Mouse (Mus musculus): ENCODE measurements around the gene Dtx2. TPM values are rescaled to one million over a fixed set of nuclear protein-coding genes. Genes with fewer than 3 reads are reported as not detected.

Gene Dtx2
- 1 to 10 TPM; 8.5 to 8.9 TPM for total RNA-seq (2021)
- long read RNA-seq, experiment 1, transcript Dtx2-202 (11 exons, 2,650 nt) = minor isoform, 5 of 18 reads
- long read RNA-seq, experiment 1, transcript Dtx2-204 (10 exons, 2,493 nt) = major isoform, 6 of 18 reads
- long read RNA-seq, experiment 1, partial matches to known transcripts = 6 of 18 reads
- long read RNA-seq, experiment 1, other reads (novel, unspliced or antisense) = 1 of 18 reads
- long read RNA-seq, experiment 2, partial matches to known transcripts = 2 of 9 reads
- long read RNA-seq, experiment 2, other reads (novel, unspliced or antisense) = 1 of 9 reads

DNA sequence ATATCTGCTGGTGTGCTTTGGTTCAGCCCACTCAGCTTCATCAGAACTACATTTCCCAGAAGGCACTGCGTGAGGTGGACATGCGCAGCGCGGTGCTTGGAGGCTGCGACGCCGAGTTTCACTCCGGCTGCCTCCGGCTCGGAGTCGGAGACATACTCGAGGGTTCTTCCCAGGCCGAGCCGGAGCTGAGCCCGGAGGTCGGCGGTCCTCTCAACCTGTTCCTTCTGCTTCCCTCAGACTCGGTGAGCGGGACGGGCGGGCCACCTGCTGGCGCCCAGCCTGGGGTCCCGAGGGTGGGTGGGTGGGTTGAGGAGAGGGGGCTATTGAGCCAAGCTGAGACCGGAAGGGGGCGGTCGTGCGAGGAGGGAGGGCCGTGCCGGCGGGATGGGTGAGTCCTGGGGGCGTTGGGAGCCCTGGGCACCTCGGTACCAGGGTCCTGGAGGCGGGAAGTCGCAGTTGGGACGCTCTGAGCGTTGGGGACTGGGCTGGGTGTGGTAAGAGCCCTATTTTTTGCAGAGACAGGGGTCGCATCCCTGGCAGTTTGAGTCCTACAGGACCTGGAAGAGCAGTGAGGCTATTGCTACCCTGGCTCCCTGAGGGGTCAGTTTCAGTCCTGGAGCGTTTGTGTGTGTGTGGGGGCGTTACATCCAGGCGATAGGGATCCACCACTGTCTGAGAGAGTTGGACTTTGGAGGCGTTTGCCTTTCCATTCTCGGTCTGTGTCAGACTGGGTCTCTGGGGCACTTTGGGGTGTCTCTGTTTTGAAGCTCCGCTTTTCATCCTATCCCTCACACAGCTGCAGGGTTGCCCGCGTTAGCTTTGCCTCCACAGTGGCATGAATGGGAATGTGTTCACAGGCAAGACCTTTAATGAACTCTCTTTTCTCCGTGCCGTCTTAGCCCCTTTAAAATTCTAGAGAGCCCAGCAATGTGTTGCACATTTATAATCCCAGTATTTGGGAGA is at the start of gene Dtx2:
Gene Dtx2 (plus strand): TSS at position 76 of the 963 bp plus-strand sequence.
- peak; percentile 87 to 95 for DNase-seq
- intact Hi-C loops (cut with DNase I) = no loop called here

DNA sequence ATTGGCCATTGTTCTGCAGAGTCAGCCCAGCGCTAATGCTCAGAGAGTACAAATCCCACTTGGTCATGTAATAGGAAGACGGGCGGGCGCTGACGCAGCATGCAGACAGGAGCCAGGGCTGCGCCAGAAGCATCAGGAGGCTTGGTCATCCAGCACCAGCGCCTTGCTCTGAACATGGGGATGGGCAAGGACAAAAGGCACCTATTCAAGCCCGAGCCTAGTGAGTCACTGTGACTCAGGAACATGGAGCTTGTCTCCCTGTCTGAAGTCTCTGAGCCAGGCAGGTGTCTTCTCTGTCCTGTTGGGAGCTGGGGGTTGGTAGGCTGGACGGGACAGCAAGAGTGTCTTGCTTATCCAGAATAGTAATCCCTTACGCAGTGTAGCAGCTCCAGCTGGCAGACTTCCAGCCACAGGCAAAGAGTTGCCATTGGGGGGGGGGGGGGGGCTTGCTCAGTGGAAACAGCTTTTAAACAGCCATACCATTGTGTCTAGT is 48.6 kb upstream of the Dtx2 start:
- intact Hi-C loops (cut with DNase I) = no loop called here
- no peak for DNase-seq

DNA sequence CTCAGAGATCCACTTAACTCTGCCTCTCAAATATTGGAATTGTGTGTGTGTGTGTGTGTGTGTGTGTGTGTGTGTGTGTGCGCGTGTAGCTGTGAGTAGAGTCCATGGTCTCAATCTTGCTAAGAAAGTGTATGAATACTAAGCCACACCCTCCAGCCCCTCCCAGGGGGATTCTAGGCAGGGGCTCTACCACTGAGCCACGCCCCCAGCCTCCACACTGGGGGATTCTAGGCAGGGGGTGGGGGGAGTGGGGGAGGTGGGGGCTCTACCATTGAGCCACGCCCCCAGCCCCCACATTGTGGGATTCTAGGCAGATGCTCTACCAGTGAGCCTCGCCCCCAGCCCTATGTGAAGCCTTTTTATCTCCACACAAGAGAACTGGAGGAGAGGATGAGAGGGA is 48.0 kb upstream of the Dtx2 start:
- intact Hi-C loops (cut with DNase I) = no loop called here
- DNase-seq = no peak

DNA sequence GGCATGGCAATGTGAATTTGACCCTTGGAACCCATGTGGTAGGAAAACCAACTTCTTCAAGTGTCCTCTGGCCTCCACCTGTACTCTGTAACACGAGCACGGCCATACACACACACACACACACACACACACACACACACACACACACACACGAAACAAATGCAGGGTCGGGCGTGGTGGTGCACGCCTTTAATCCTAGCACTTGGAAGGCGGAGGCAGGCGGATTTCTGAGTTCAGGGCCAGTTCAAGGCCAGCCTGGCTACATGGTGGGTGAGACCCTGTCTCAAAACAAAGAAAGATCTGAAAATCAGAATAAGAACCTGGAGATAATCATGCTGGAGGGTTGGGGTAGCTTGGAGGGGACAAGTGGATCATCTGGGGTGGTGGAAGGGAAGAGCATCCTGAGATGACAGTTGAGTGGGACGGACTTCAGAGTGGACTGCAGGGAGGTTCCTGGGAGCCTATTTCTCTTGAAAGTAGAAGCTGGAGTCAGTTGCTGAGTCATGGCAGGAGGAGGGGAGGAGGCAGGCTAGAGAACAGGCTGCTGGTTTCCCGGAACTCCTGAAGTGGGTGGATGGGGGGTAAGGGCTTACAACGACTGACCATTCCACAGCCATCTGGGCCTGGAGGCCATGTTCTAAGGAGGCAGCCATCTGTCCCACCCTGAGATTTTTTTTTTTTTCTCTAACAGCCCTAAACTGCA is 43.7 kb upstream of the Dtx2 start:
- intact Hi-C loops (cut with DNase I) = loop anchor here (10.0 kb wide), 1 partner anchor 256 kb away; no protein-coding TSS in a partner anchor
- no peak for DNase-seq

DNA sequence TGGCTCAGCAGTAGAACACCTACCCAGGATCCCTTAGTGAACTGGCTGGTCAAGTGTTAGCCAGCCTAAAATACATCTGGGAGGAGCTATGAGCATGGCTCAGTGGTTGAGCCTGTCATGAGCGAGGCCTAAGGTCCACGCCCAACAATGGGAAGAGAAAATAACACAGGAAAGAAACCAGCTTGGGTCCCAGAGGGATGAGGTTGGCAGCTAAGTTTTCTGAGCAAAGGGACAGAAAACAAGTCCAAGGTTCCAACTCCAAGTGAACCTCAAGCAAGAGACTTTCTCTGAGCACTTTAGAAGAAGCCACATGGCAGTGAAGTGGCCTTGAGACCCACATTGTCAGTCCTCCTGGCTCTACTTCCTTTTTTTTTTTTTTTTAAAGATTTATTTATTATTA is 42.9 kb upstream of the Dtx2 start:
- intact Hi-C loops (cut with DNase I) = loop anchor here (10.0 kb wide), 1 partner anchor 257 kb away; no protein-coding TSS in a partner anchor
- no peak for DNase-seq

DNA sequence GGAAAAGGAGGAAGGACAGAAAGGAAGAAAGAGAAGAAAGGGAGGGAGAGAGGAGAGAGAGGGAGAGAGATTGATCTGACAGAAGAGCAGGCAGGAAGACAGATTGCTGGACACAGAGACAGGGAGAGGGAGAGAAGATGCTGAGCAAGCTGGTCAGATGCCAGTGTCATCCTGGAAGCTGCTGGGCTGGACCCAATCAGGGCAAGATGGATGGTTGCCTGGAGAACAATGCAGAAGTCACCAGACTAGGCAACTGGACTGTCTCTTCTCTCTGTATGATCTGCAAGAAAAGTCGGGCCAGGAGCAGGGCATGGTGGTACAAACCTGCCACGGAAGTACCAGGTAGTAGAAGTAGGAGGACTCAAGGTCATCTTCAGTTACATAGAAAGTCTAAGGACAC is 41.8 kb upstream of the Dtx2 start:
- no peak for DNase-seq
- intact Hi-C loops (cut with DNase I) = loop anchor here (10.0 kb wide), 1 partner anchor 258 kb away; no protein-coding TSS in a partner anchor

DNA sequence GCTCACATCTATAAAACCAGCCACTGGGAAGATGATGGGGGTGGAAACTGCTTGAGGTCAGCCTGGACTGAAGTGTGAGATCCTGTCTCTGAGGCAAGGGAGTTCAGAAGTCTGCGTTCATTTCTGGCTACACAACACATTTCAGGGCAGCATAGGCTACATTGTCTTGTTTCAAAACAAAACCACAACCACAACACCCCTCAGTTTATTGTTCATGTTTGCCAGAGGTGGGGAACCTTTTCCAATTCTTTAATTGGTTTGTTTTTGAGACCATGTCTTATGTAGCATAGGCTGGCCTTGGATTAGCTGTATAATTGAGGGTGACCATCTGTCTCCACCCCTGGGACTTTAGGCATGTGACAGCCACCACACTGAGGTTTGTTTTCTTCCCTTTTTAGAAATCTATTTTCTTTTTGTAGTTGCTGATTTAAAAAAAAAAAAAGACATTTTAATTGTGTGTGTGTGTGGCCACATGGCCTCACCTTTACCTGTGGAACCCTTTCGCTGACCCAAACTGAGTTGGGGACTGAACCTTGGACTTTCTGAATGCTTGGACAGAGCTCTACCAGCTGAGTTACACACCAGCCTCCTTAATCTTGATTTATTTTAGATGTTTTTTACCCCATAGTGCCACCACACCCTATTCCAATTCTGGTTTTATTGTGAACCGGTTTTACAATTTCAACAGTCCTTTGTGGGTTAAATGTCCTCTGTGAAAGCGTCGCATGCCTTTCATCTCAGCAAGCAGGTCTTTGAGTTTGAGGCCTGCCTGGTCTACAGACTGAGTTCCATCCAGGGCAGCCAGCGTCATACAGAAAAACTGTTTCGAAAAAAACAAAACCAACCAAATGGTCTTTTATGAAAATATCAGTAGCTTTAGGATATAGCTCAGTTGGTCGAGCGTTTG is 38.0 kb upstream of the Dtx2 start:
- DNase-seq = no peak
- intact Hi-C loops (cut with DNase I) = loop anchor here (10.0 kb wide), 1 partner anchor 262 kb away; no protein-coding TSS in a partner anchor

DNA sequence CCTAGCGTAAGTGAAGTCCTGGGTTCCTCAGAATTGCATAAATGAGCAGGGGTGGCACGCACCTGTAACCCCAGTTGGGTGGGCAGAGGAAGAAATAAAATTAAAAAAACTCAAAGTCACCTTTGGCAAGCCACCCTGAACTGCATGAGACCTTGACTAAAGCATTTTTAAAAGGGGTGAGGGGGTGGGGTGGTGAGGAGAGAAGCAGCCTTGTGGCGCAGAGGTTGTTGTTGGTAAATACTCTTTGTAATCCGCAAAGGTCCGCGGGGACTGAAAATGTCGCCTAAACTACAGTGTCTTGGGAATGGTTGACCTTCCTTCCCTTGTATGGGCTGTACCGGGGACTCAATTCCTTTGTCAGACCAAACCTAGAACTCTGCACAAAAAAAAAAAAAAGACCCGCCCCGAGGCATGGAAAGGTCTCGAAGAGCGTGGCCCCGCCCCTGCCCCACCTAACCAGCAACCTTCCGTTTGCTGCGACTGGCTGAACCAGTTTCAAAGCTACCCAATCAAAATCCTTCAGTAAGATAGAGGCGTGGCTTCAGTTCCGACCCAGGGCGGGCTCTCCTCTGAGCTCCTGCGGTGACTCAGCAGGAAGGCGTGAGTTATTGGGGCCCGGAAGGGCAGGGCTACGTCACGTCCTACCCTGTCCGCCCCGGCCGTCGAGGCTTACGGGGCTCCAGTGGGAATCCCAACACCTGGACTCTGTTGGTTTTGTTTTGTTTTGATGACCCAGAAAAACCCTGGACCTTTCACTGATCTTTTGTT is 37.2 kb upstream of the Dtx2 start:
- peak; percentile 91 to 93 for DNase-seq
- intact Hi-C loops (cut with DNase I) = loop anchor here (10.0 kb wide), 1 partner anchor 263 kb away; no protein-coding TSS in a partner anchor

DNA sequence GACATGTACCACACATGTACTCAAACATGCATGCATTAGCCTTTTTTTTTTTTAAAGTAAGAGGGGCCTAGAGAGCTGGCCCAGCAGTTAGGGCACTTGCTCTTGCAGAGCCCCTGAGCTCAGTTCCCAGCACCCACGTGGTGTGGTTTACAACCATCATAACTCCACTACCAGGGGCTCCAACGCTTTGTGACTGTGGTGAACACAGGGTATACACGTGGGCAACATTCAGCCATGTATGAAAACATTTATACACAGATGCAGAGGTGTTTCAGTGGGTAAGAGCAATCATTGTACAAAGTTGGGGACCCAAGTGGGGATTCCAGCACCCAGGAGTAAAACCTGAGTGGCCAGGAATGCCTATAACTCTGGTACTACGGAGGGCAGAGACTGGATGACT is 36.2 kb upstream of the Dtx2 start:
- DNase-seq = no peak
- intact Hi-C loops (cut with DNase I) = loop anchor here (10.0 kb wide), 1 partner anchor 264 kb away; no protein-coding TSS in a partner anchor

DNA sequence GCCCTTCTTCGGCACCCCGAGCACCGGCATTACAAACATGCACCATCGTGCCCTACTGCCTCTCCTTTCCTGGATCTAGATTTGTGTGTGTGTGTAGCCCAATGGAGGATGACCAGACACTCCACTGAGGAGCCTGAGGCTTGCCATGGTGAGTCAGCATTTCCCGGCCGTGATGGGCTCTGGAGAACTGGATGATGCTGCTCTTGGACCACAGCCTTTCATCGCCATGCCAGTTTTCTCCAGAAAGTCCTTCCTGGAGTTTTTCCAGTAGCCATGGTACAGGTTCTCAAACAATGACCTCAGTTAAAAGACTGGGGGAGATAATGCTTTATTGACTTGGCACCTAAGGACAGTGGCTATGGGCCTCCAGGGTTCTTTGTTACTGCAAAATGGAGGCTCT is 34.7 kb upstream of the Dtx2 start:
- no peak for DNase-seq
- intact Hi-C loops (cut with DNase I) = loop anchor here (10.0 kb wide), 1 partner anchor 265 kb away; no protein-coding TSS in a partner anchor

DNA sequence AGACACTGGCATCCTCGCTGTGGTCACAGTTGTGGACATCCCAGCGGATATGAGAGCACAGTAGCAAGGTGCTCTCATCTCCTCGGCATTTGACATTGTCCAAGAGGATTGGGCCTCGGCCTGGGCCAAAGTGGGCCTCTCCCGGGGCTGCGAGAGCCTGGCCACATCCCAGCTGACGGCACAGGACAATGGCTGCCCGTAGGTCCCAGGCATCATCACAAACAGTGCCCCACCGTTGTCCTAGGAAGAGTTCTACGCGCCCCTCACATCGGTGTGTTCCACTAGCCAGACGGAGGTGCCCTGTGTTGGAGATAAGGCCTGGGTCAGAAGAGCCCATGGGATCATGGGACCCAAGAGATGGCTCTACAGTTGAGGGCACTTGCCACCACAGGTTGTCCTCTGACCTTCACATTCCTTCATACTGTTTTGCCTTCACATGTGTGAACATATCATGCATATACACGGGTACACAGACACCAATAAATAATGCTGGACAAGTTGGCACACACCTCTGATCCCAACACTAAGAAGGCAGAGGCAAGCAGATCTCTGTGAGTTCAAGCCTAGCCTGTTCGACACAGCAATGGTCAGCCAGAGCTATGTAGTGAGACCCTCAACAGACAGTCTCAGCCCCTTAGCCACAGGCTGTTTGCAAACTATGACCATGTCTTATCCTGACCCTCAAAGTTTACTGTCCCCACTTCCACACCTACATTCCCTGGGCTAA is 33.5 kb upstream of the Dtx2 start:
- no peak for DNase-seq
- intact Hi-C loops (cut with DNase I) = no loop called here

DNA sequence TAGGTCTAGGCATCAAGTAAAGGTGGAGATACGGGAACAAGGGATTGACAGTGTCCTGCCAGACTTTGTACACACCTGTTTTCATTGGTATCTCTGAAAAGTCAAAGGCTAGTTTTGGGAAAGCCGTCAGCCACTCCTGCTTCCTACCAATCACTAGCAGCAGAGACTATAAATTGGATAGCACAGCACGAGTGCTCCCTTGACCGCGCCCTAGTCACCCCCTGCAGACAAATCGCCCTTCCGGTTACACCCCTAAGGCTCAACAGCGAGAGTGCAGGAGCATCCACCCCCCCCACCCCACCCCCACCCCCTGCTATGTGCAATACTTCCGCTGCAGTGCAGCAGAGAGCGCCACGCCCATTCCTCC is 32.5 kb upstream of the Dtx2 start:
- intact Hi-C loops (cut with DNase I) = no loop called here
- no peak for DNase-seq

DNA sequence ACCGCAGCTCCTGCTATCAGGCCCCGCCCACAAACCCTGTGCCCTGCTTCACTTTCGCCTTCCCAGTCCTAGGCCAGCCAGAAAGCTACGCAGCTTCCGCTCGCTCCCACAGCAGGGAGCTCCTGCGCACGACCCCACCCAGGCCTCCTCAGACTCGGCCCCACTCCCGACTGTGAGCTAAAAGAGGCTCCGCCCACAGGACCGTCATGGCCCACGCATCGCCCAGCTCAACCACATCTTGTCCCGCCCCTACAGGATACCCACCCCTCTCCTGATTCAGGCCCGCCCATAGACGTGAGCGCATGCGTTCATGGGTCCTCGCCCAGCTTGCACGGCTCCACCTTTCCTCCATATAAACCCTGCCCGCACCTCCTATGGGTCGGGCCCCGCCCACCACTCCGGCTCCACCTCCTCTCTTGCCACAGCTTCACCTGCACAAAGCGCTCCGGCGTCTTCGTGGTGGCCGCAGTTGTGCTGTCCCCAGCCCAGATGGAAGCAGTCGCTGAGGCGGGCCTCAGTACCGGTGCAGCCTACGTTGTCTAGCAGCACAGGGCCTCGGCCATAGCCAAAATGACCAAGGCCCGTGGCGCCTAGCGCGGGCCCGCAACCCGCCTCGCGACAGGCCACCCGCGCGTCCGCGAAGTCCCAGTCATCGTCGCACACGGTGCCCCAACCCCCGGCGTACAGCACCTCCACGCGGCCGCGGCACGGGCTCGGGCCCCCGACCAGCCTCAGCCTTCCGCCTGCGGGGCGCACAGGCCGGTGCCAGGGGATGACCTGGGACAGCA is 31.9 kb upstream of the Dtx2 start:
- peak; percentile 98 for DNase-seq
- intact Hi-C loops (cut with DNase I) = no loop called here

DNA sequence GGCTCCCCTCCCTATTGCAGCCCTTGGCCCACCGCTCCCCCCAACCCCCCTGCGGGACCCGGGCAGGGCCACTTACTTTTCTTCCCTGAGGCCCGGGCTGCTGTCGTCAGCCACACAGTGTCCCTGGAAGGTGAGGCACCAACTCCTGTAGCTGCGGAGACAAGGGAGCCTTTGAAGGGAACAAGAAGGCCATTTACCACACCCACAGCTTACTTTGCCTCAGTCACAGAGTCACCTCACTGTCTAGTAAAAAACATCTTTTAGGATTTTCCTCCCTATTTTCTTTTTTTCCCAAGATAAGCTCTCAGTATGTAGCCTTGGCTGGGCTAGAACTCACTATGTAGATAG is 31.3 kb upstream of the Dtx2 start:
- intact Hi-C loops (cut with DNase I) = no loop called here
- no peak for DNase-seq

DNA sequence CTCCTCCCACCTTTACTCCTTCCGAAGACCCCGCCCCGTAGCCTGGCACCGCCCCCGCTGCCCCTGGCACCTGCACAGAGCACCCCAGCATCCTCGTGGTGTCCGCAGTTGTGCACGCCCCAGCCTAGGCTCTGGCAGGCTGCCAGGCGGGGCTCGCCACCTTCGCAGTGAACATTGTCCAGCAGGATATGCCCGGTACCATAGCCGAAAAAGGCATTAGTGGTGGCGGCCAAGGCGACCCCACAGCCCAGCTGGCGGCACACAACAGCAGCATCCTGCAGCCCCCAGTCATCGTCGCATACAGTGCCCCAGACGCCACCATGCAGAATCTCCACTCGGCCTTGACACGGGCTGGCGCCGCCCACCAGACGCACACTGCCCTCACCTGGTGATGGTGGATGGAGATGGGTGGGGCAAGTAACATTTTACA is 29.1 kb upstream of the Dtx2 start:
- peak in 1 of 2 experiments; percentile 39 for DNase-seq
- intact Hi-C loops (cut with DNase I) = loop anchor here (5.0 kb wide), 1 partner anchor 63 kb away; no protein-coding TSS in a partner anchor

DNA sequence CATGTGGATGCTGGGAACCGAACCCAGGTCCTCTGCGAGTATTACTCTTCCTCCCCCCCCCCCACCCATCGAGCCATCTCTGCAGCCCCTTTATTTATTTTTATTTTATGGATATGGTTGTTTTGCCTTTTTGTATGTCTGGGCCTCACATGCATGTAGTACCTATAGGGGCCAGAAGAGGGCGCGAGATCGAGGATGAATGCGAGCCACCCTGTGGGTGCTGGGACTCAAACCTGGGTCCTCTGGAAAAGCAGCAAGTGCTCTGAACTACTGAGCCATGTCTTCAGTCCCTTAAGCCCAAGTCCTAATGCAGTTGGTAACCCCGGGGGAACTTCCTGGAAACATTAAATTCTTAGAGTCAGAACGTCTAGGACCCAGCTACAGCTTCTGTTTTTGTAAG is 27.7 kb upstream of the Dtx2 start:
- no peak for DNase-seq

DNA sequence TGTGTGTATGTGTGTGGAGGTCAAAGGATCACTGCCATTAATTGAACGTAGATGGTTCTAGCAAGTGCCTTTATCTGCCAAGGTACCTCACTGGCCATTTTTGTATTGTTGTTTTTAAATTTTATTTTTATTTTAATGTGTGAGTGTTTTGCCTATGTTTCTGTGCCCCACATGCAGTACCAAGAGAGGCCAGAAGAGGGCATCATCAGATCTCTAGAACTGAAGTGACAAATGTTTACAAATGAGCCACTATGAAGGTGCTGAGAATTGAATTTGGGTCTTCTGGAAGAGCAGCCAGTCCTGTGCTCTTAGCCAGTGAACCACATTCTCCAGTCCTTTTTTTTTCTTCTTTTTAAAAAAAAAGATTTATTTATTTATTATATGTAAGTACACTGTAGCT is 25.8 kb upstream of the Dtx2 start:
- peak; percentile 51 to 67 for DNase-seq
- intact Hi-C loops (cut with DNase I) = loop anchor here (5.0 kb wide), 1 partner anchor 66 kb away; no protein-coding TSS in a partner anchor

More for the DNA sequence above, 27.7 kb upstream of the Dtx2 start:
- intact Hi-C loops (cut with DNase I) = loop anchor here (5.0 kb wide), 1 partner anchor 65 kb away; no protein-coding TSS in a partner anchor

Data from heart, postnatal 14 days (tissue).